Mouse (Mus musculus): ENCODE measurements around the gene Esp6.

DNA sequence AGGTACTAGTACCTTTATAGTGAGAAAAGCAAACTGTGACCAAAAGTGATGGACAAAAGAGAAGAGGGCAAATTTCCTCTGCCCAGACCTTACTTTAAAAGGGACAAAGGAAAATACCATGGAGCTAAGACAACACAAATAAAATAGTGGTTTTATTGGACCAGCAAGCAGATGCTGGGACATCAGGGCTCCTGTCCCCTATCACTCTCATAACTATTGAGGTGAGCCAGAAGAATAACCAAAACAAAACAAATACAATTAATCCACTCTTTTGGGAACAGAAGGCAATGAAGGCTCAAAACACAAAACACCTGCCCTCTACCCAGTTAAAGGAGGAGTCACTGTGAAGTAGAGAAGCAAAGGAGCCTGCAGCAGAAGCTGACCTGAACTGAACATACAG lies 37.0 kb downstream of the Esp6 start, which contains the start of gene Esp4:
- TF ChIP-seq CTCF (IDR thresholded peaks at IDR 0.05; ENCODE audit: borderline replicate concordance, control insufficient read depth, extremely low read depth, insufficient read depth, low read length, poor library complexity) (no peak), POLR2A (IDR thresholded peaks at IDR 0.05; ENCODE audit: control insufficient read depth, extremely low read depth, insufficient read depth, low read length, poor library complexity) (no peak)

Data from thymus, adult 2 months (tissue).